Mouse (Mus musculus): ENCODE measurements around the gene Itgb5. TPM values are rescaled to one million over a fixed set of nuclear protein-coding genes. Genes with fewer than 3 reads are reported as not detected.

Itgb5 gene
- polyA plus RNA-seq, 1 experiment from 2014 or later, result 28.2 TPM

DNA sequence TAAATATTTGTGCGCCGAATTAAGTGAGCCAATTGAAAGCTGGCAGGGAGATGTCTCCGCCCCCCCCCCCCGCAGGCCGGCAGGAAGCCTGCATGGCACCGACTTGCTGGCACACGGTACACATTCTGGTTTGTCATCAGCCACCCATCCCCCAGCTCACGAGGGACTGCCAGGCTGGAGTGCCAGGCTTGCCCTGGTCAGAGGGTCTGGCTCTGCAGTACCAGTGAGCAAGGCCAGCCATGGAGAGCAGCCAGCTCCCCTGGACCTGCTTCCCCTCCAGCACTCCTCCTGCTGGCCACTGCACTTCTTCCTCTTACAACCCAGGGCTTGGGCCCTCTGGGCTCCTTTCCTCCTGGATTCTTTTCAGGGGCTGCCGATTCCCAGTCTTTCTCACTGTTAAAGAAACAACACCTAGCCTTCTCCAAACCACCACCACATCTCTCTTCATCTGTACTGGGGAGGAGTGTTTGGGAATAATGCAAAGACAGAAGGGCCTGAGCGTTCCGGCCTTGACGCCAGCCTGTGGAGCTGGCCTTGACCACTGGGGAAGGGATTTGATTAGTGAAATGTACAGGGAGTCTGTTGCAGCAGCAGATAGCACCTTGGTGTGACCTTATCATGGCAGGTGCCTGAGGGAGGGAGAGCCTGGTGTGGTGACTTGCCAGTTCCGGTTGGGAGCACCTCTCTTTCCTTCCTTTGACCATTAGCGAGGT, 30.7 kb downstream of the Itgb5 start:
- 46% methylated on average over 14 of the region's 14 CpGs for WGBS
- ATAC-seq (replicated peaks; ENCODE audit: low FRiP score) (no peak), DNase-seq (ENCODE audit: low spot score) (no peak)
- no peak overlapping the region for H3K9ac ChIP-seq (ENCODE audit: low read length)
- no peaks in the 10 kb centered on the region for H3K36me3 ChIP-seq (ENCODE audit: control insufficient read depth, insufficient read depth, low read length)
- no peaks in the 10 kb centered on the region for H3K27me3 ChIP-seq (ENCODE audit: control insufficient read depth, insufficient read depth, low read length)
- no peaks in the 10 kb centered on the region for H3K9me3 ChIP-seq (ENCODE audit: control insufficient read depth, low read length)
- no peaks in the 10 kb centered on the region for H3K4me1 ChIP-seq (replicated peaks; ENCODE audit: control insufficient read depth, insufficient read depth, low read length)
- peak overlapping the region; percentile 27; the same call in 1 of the 2 replicates for H3K4me2 ChIP-seq (ENCODE audit: low read depth, low read length, severe bottlenecking)
- H3K27ac ChIP-seq (ENCODE audit: low read depth, low read length), result no peak overlapping the region
- H3K4me3 ChIP-seq (ENCODE audit: low read depth, low read length), result no peak overlapping the region

DNA sequence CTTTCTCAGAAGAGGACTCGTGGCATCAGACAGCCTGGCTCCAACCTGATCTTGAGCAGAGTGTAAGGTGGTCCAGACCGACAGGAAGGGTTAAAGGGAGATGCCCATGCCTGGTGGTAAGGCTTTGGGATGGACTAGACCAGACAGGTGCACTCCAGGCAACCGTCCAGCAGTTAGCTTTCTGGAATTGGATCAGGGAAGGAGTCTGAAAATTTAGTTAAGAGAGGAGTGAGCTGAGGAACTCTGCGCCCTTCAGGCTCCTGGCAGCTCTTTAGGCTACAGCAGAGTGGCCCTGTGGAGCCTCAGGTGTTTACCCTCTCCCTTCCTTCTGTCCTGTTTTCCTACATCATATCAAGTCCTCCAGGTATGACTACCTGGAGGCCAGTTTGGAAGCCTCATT, 32.9 kb downstream of the Itgb5 start:
- Histone ChIP-seq H3K4me1 (replicated peaks; ENCODE audit: control insufficient read depth, insufficient read depth, low read length) (no peaks in the 10 kb centered on the region), H3K9ac (ENCODE audit: low read length) (no peak overlapping the region)
- 72% methylated on average over 4 of the region's 4 CpGs for WGBS

DNA sequence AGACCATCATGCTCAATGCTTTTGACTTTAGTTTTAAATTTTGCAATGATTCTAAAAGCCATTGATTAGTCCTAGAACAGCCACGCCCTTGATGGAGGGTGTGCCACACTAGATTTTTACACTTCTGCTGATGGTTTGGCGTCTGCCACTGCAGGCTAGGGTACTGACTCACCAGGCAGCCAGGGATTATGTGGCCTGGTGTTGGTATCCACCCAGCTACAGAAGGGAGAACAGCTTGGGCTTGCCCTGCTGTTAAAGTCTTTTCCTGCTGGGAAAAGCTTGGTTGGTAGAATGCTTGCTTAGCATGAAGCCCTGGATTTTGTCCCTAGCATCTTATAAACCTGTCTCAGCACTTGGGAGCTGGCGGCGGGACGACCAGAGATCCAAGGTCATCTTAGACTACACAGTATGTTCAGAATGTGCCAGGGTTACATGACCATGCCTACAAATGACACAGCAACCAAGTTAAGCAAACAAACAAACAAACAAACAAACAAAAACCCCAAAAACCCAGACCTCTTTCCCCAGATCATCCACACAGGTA, 33.8 kb downstream of the Itgb5 start:
- Histone ChIP-seq H3K4me1 (replicated peaks; ENCODE audit: control insufficient read depth, insufficient read depth, low read length) (no peaks in the 10 kb centered on the region), H3K9ac (ENCODE audit: low read length) (no peak overlapping the region), H3K4me3 (ENCODE audit: low read depth, low read length) (no peak overlapping the region), H3K9me3 (ENCODE audit: control insufficient read depth, low read length) (no peaks in the 10 kb centered on the region), H3K36me3 (ENCODE audit: control insufficient read depth, insufficient read depth, low read length) (no peaks in the 10 kb centered on the region), H3K27ac (ENCODE audit: low read depth, low read length) (no peak overlapping the region), H3K27me3 (ENCODE audit: control insufficient read depth, insufficient read depth, low read length) (no peaks in the 10 kb centered on the region), H3K4me2 (ENCODE audit: low read depth, low read length, severe bottlenecking) (no peak overlapping the region)
- no peak for ATAC-seq (replicated peaks; ENCODE audit: low FRiP score)
- 75% methylated on average over 5 of the region's 5 CpGs for WGBS
- DNase-seq (ENCODE audit: low spot score), result no peak

More for the DNA sequence above, 32.9 kb downstream of the Itgb5 start:
- H3K36me3 ChIP-seq (ENCODE audit: control insufficient read depth, insufficient read depth, low read length), result no peaks in the 10 kb centered on the region
- no peak overlapping the region for H3K4me3 ChIP-seq (ENCODE audit: low read depth, low read length)
- DNase-seq (ENCODE audit: low spot score), result no peak
- no peak overlapping the region for H3K27ac ChIP-seq (ENCODE audit: low read depth, low read length)
- ATAC-seq (replicated peaks; ENCODE audit: low FRiP score), result no peak
- H3K4me2 ChIP-seq (ENCODE audit: low read depth, low read length, severe bottlenecking), result no peak overlapping the region
- no peaks in the 10 kb centered on the region for H3K9me3 ChIP-seq (ENCODE audit: control insufficient read depth, low read length)
- no peaks in the 10 kb centered on the region for H3K27me3 ChIP-seq (ENCODE audit: control insufficient read depth, insufficient read depth, low read length)

DNA sequence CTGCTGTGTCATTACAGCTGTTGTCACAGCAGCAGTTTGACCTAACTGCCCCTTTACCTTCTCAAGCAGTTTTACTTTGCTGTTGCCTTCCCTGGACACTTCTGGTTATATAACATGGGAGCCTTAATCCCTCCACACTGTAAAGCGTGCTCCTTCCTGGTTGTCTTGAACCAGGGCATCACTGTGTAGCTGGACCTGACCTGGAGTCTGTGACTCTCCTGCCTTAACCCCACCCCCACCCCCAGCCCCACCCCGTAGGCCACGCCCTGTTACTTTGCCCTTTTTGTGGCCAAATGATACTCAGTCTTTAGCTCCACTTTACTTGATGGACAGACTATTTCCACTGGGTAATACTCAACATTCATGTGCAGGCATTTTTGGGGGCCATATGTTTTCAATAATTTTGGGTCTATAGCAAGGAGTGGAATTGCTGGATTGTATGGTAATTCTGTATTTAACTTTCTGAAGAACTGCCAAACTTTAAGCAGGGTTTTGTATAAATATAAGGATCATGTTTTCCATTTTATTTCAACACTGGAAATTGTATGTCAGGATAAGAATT, 40.8 kb downstream of the Itgb5 start:
- no peaks in the 10 kb centered on the region for H3K27me3 ChIP-seq (ENCODE audit: control insufficient read depth, insufficient read depth, low read length)
- no peak for DNase-seq (ENCODE audit: low spot score)
- no peaks in the 10 kb centered on the region for H3K36me3 ChIP-seq (ENCODE audit: control insufficient read depth, insufficient read depth, low read length)
- no peak for ATAC-seq (replicated peaks; ENCODE audit: low FRiP score)
- 84% methylated on average over 3 of the region's 3 CpGs for WGBS
- H3K4me2 ChIP-seq (ENCODE audit: low read depth, low read length, severe bottlenecking), result no peak overlapping the region
- H3K27ac ChIP-seq (ENCODE audit: low read depth, low read length), result no peak overlapping the region
- no peak overlapping the region for H3K9ac ChIP-seq (ENCODE audit: low read length)
- no peaks in the 10 kb centered on the region for H3K9me3 ChIP-seq (ENCODE audit: control insufficient read depth, low read length)
- H3K4me3 ChIP-seq (ENCODE audit: low read depth, low read length), result no peak overlapping the region
- H3K4me1 ChIP-seq (replicated peaks; ENCODE audit: control insufficient read depth, insufficient read depth, low read length), result no peaks in the 10 kb centered on the region

DNA sequence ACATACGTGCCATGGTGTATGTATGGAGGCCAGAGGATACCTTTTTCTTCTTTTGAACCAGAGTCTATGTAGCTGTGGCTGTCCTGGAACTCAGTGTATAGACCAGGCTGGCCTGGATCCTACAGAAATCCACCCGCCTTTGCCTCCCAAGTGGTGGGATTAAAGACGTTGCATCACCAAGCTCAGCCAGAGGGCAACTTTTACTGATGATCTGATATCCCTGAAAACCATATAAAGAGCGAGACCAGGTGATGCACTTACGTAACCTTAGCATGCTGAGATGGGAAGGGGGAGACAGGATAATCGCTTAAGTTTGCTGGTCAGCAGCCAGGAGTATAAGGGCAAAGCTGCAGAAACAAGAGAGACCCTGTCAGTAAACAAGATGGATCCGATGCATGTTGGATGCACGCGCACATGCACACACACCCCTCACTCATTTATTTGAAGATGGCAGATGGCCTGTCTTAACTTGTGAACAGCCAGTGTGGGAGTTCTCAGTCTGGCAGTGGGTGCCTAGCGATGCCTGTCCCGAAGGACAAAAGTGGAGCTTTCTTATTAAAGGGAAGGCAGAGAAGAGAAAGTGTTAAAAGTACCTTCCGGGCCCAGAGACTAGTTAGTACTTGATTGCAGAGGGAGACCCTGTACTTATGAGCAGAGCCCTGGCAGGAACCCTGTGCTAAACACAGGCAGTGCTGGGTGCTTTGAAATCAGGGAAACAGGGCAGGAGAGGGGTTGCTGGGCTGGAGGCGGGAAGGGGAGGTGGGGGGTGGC, 41.7 kb downstream of the Itgb5 start:
- Histone ChIP-seq H3K27me3 (ENCODE audit: control insufficient read depth, insufficient read depth, low read length) (no peaks in the 10 kb centered on the region), H3K4me3 (ENCODE audit: low read depth, low read length) (no peak overlapping the region), H3K27ac (ENCODE audit: low read depth, low read length) (no peak overlapping the region), H3K36me3 (ENCODE audit: control insufficient read depth, insufficient read depth, low read length) (no peaks in the 10 kb centered on the region), H3K9ac (ENCODE audit: low read length) (no peak overlapping the region), H3K4me1 (replicated peaks; ENCODE audit: control insufficient read depth, insufficient read depth, low read length) (no peaks in the 10 kb centered on the region), H3K4me2 (ENCODE audit: low read depth, low read length, severe bottlenecking) (no peak overlapping the region), H3K9me3 (ENCODE audit: control insufficient read depth, low read length) (no peaks in the 10 kb centered on the region)
- DNase-seq (ENCODE audit: low spot score) (no peak), ATAC-seq (replicated peaks; ENCODE audit: low FRiP score) (no peak)
- 81% methylated on average over 13 of the region's 13 CpGs for WGBS

DNA sequence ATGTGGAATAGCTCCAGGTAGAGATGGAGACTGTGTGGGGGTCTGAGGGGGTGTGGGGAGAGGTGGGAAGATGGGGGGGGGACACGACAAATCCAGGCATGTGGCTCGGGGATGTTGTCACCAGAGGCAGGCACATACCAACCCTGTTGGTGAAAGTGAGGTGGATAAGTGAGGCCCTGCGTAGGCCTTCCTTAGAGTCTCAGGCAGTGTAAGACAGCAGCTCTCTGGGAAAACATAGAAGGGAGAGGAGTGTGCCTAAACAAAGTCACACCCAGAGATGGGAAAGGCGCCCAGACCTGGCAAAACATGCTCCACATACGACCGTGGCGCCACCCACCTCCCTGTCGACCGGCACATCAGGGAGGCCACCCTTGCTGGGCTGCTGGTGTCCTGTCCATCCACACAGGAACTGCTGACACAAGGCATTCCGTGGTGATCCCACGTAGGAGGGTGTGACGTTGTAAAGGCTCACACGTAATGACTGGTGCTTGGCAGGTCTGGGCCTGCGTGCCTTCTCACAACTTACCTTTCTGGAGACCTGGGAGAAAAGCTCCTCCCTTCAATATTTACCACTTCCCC, 42.5 kb downstream of the Itgb5 start:
- DNase-seq (ENCODE audit: low spot score) (no peak), ATAC-seq (replicated peaks; ENCODE audit: low FRiP score) (no peak)
- H3K4me2 ChIP-seq (ENCODE audit: low read depth, low read length, severe bottlenecking), result no peak overlapping the region
- no peaks in the 10 kb centered on the region for H3K36me3 ChIP-seq (ENCODE audit: control insufficient read depth, insufficient read depth, low read length)
- no peak overlapping the region for H3K9ac ChIP-seq (ENCODE audit: low read length)
- H3K27ac ChIP-seq (ENCODE audit: low read depth, low read length), result no peak overlapping the region
- no peaks in the 10 kb centered on the region for H3K4me1 ChIP-seq (replicated peaks; ENCODE audit: control insufficient read depth, insufficient read depth, low read length)
- H3K27me3 ChIP-seq (ENCODE audit: control insufficient read depth, insufficient read depth, low read length), result no peaks in the 10 kb centered on the region
- 80% methylated on average over 14 of the region's 14 CpGs for WGBS
- H3K4me3 ChIP-seq (ENCODE audit: low read depth, low read length), result no peak overlapping the region
- H3K9me3 ChIP-seq (ENCODE audit: control insufficient read depth, low read length), result no peaks in the 10 kb centered on the region

DNA sequence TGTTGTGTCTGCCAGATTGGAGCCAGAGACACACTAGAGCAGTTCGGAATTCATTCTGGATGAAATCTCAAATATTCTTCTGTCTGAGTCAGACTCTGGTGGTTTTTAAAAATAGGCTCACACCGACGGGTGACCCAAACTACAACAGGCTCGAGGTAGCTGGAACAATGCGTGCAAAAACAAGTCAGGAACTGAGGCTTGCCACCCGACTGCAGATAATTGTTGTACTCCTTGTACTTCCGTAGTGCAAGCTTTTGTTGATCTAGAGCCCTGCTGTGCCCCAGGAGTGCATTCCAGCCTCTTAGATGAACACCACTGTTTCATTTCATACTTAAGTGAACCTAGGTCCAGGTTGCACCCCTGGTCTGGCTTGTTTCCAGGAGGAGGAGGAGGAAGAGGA, 43.8 kb downstream of the Itgb5 start:
- Histone ChIP-seq H3K4me3 (ENCODE audit: low read depth, low read length) (no peak overlapping the region), H3K9ac (ENCODE audit: low read length) (no peak overlapping the region), H3K4me2 (ENCODE audit: low read depth, low read length, severe bottlenecking) (no peak overlapping the region), H3K4me1 (replicated peaks; ENCODE audit: control insufficient read depth, insufficient read depth, low read length) (no peaks in the 10 kb centered on the region), H3K27ac (ENCODE audit: low read depth, low read length) (no peak overlapping the region), H3K27me3 (ENCODE audit: control insufficient read depth, insufficient read depth, low read length) (no peaks in the 10 kb centered on the region), H3K36me3 (ENCODE audit: control insufficient read depth, insufficient read depth, low read length) (no peaks in the 10 kb centered on the region), H3K9me3 (ENCODE audit: control insufficient read depth, low read length) (no peaks in the 10 kb centered on the region)
- ATAC-seq (replicated peaks; ENCODE audit: low FRiP score), result no peak
- 74% methylated on average over 7 of the region's 7 CpGs for WGBS
- no peak for DNase-seq (ENCODE audit: low spot score)

DNA sequence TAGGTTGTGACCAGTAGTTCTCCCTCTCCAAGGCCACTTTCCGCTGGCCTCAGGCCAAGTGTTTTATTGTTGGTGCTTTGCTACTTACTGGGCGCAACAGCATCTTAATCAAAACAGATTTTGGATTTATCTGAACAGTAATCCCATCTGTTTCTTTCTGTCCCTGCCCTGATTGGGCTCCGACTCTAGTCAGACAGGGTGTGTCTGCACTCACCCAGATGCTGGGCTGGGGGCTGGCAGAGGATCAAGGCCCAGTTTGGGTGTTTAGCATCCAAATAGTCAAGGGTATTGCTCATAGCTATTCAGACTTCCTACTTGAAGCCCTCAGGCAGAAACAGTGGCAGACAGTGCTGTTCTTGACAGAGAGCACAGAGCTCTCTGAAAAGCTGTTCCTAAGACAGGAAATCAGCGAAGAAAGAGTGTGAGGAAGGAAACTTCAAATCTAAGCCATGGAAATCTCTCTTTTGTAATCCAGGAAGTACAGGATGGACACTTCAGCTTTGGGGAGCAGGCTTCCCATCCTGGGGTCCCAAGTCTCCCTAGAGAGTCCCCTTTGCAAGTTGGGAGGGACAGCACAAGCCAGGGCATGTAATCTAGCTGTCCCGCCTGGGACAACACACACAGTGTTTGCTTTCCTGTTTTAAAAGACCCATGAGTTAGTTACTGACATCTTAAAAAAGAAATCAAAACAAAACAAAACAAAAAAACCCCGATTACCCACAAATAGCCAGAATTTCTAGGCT, 48.7 kb downstream of the Itgb5 start:
- DNase-seq (ENCODE audit: low spot score), result no peak
- 73% methylated on average over 6 of the region's 6 CpGs for WGBS
- Histone ChIP-seq H3K9ac (ENCODE audit: low read length) (no peak overlapping the region), H3K36me3 (ENCODE audit: control insufficient read depth, insufficient read depth, low read length) (no peaks in the 10 kb centered on the region), H3K4me3 (ENCODE audit: low read depth, low read length) (no peak overlapping the region), H3K27me3 (ENCODE audit: control insufficient read depth, insufficient read depth, low read length) (no peaks in the 10 kb centered on the region), H3K9me3 (ENCODE audit: control insufficient read depth, low read length) (no peaks in the 10 kb centered on the region), H3K4me2 (ENCODE audit: low read depth, low read length, severe bottlenecking) (no peak overlapping the region), H3K4me1 (replicated peaks; ENCODE audit: control insufficient read depth, insufficient read depth, low read length) (no peaks in the 10 kb centered on the region), H3K27ac (ENCODE audit: low read depth, low read length) (no peak overlapping the region)
- no peak for ATAC-seq (replicated peaks; ENCODE audit: low FRiP score)
